Comparison of ENCODE assay signal across 11 mouse cellular contexts in the genomic region with DNA sequence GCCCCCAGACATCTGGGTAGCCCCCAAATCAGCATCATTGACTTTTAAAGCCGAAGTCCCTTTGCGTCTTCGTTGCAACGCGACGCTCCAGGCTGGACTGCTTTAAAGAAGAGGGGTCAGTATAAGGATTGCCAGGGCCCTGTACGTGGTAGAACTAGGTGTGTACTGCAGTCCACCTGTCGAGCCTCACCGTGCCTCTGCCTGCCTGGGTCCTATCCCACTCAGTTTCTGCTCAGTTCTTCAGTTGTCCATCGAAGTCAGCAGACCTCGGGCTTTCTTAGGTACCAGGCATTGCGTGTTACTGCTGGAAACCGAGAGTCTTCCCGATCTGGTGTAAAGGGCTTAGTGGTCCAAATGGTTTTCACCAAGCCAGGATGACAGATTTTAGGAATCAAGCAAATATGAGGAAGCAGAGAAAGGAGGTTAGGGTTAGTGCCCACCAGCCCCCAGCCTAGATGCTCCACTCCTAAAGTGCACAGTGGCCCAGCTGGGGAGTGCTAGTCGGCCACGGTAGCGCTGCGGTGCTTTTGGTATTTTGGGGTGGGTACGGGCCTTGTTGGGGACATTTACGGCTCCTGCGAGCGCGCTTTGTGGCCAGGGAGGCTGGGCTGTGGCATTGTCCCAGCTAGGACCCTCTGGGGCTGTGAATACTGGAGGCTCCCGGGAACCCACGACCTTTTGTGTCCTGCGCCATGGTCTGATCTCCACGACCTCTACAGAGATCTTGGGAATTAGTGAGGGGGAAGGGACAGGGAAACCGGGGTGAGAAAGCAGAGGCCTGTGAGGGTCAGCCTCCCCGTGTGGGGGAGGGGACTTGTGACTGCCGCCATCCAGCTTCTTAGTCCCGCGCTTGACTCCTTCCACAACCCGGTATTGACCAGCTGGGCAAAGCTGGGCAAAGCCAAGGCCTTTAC.
DNase-seq lines count a peak whose midpoint lies in the region; ATAC-seq lines count a peak whose summit lies in the region.
"Had no signal": no experiment of that assay in that cellular context is flagged by ENCODE, and none has a peak within 500 bp of the region (broad histone marks: within the 10 kb centered on the region; RNA-seq: fewer than 3 reads in every experiment).

No protein-coding gene starts in this region.

- H3K9me3 ChIP-seq in heart, embryonic 14.5 days (ENCODE audit: control insufficient read depth, low read length), result no peaks in the 10 kb centered on the region
- no peaks in the 10 kb centered on the region for H3K9me3 ChIP-seq in embryonic facial prominence, embryonic 14.5 days (ENCODE audit: control insufficient read depth, low read length)
- H3K9me3 ChIP-seq in limb, embryonic 10.5 days (replicated peaks), result no peaks in the 10 kb centered on the region
- H3K9me3 ChIP-seq in neural tube, embryonic 12.5 days, result no peaks in the 10 kb centered on the region
- H3K9me3 ChIP-seq: kidney, embryonic 15.5 days had no signal

- no peak overlapping the region for H3K4me3 ChIP-seq in heart, embryonic 14.5 days (ENCODE audit: control insufficient read depth in 1 of 2, insufficient read depth in 1 of 2, low read depth in 1 of 2, low read length in 2 of 2)
- H3K4me3 ChIP-seq in embryonic facial prominence, embryonic 14.5 days (ENCODE audit: low read depth, low read length), result peak overlapping the region; percentile 57
- peak overlapping the region; percentile 77 for H3K4me3 ChIP-seq in limb, embryonic 10.5 days
- H3K4me3 ChIP-seq in neural tube, embryonic 12.5 days, result peak overlapping the region; percentile 73

- peak overlapping the region; percentile 87; the same call in 1 of the 2 replicates for H3K4me2 ChIP-seq in heart, embryonic 14.5 days (ENCODE audit: low read length)
- H3K4me2 ChIP-seq in embryonic facial prominence, embryonic 14.5 days (ENCODE audit: low read depth, low read length), result peak overlapping the region; percentile 90; the same call in 1 of the 2 replicates
- peak overlapping the region; percentile 95 for H3K4me2 ChIP-seq in neural tube, embryonic 12.5 days (replicated peaks)
- H3K4me2 ChIP-seq: kidney, embryonic 15.5 days had no signal

- no peaks in the 10 kb centered on the region for H3K36me3 ChIP-seq in heart, embryonic 14.5 days (ENCODE audit: control insufficient read depth, insufficient read depth, low read length)
- no peaks in the 10 kb centered on the region for H3K36me3 ChIP-seq in embryonic facial prominence, embryonic 14.5 days (ENCODE audit: control insufficient read depth, insufficient read depth, low read length)
- H3K36me3 ChIP-seq in limb, embryonic 10.5 days, result no peaks in the 10 kb centered on the region
- no peaks in the 10 kb centered on the region for H3K36me3 ChIP-seq in neural tube, embryonic 12.5 days
- H3K36me3 ChIP-seq: kidney, embryonic 15.5 days had no signal

- 4% methylated on average over 33 of the region's 33 CpGs for WGBS in heart, embryonic 14.5 days
- 4% methylated on average over 33 of the region's 33 CpGs for WGBS in embryonic facial prominence, embryonic 14.5 days
- WGBS in limb, embryonic 10.5 days, result 1% methylated on average over 33 of the region's 33 CpGs
- WGBS in neural tube, embryonic 12.5 days, result under 1% methylated on average over 33 of the region's 33 CpGs

- peaks cover 9 to 19% of the 10 kb centered on the region in 2 experiments for H3K4me1 ChIP-seq in heart, embryonic 14.5 days (ENCODE audit: control insufficient read depth in 2 of 2, insufficient read depth in 2 of 2, low read length in 2 of 2)
- H3K4me1 ChIP-seq in embryonic facial prominence, embryonic 14.5 days (ENCODE audit: control insufficient read depth, insufficient read depth, low read length), result peaks cover 14% of the 10 kb centered on the region
- H3K4me1 ChIP-seq in limb, embryonic 10.5 days, result peaks cover 75% of the 10 kb centered on the region
- H3K4me1 ChIP-seq in neural tube, embryonic 12.5 days, result peaks cover 78% of the 10 kb centered on the region

- peaks cover 100% of the 10 kb centered on the region for H3K27me3 ChIP-seq in heart, embryonic 14.5 days (ENCODE audit: control insufficient read depth, insufficient read depth, low read length)
- peaks cover 98% of the 10 kb centered on the region for H3K27me3 ChIP-seq in embryonic facial prominence, embryonic 14.5 days (replicated peaks; ENCODE audit: control insufficient read depth, insufficient read depth, low read length)
- peaks cover 100% of the 10 kb centered on the region for H3K27me3 ChIP-seq in limb, embryonic 10.5 days (ENCODE audit: low read depth, poor library complexity, severe bottlenecking)
- H3K27me3 ChIP-seq in neural tube, embryonic 12.5 days (replicated peaks), result peaks cover 50% of the 10 kb centered on the region

- DNase-seq in heart, adult 8-10 months (ENCODE audit: low spot score), result no peak
- DNase-seq in embryonic facial prominence, embryonic 14.5 days (ENCODE audit: low spot score), result no peak
- peak; percentile 57 for DNase-seq in limb, embryonic 10.5 days (ENCODE audit: low spot score)
- DNase-seq in cerebellum, postnatal 14 days, result no peak
- DNase-seq in right cerebral cortex, adult 18-20 months, result no peak
- DNase-seq in right cerebral cortex, postnatal 14 days, result no peak
- DNase-seq: cerebellum, adult 9-10 months; gastrocnemius, postnatal 25 days had no signal

- no peak for ATAC-seq in heart, embryonic 14.5 days (ENCODE audit: insufficient number of reproducible peaks, insufficient read depth, low FRiP score, low read depth)
- ATAC-seq in embryonic facial prominence, embryonic 14.5 days (ENCODE audit: low read depth), result no peak
- no peak for ATAC-seq in neural tube, embryonic 12.5 days (ENCODE audit: low FRiP score, low read depth)

- no peak overlapping the region for H3K27ac ChIP-seq in heart, embryonic 14.5 days (replicated peaks in 1 of 2; ENCODE audit: control insufficient read depth in 1 of 2, insufficient read depth in 1 of 2, low read depth in 2 of 2, low read length in 2 of 2)
- H3K27ac ChIP-seq in embryonic facial prominence, embryonic 14.5 days (replicated peaks; ENCODE audit: low read depth, low read length), result no peak overlapping the region
- H3K27ac ChIP-seq in limb, embryonic 10.5 days, result peak overlapping the region; percentile 44; the same call in 1 of the 2 replicates
- peak overlapping the region; percentile 3; the same call in 1 of the 2 replicates for H3K27ac ChIP-seq in neural tube, embryonic 12.5 days
- H3K27ac ChIP-seq: kidney, embryonic 15.5 days had no signal

- no peak overlapping the region for H3K9ac ChIP-seq in heart, embryonic 14.5 days (ENCODE audit: low read length)
- H3K9ac ChIP-seq in embryonic facial prominence, embryonic 14.5 days (ENCODE audit: low read depth, low read length), result no peak overlapping the region
- H3K9ac ChIP-seq in neural tube, embryonic 12.5 days, result peak overlapping the region; percentile 77
- H3K9ac ChIP-seq: kidney, embryonic 15.5 days had no signal

Comparison
In these comparisons a context has a peak if more than half of its experiments do, and no peak if none do; other contexts are left out.
1. H3K27ac ChIP-seq: peak in limb, embryonic 10.5 days (single experiment) and neural tube, embryonic 12.5 days (single experiment); none in heart, embryonic 14.5 days (0 of 2) and embryonic facial prominence, embryonic 14.5 days (single experiment).
2. H3K4me3 ChIP-seq: peak in embryonic facial prominence, embryonic 14.5 days (single experiment), limb, embryonic 10.5 days (single experiment) and neural tube, embryonic 12.5 days (single experiment); none in heart, embryonic 14.5 days (0 of 2).
3. Peak in every context shown above with its lines, with median percentiles within 50 percentile points of each other: H3K4me2 ChIP-seq.